Mouse (Mus musculus): ENCODE measurements around the gene U2surp. TPM values are rescaled to one million over a fixed set of nuclear protein-coding genes. Genes with fewer than 3 reads are reported as not detected.

Gene U2surp
- total and polyA plus RNA-seq, 3 experiments, result 69.0 to 244 (median 72.1) TPM

DNA sequence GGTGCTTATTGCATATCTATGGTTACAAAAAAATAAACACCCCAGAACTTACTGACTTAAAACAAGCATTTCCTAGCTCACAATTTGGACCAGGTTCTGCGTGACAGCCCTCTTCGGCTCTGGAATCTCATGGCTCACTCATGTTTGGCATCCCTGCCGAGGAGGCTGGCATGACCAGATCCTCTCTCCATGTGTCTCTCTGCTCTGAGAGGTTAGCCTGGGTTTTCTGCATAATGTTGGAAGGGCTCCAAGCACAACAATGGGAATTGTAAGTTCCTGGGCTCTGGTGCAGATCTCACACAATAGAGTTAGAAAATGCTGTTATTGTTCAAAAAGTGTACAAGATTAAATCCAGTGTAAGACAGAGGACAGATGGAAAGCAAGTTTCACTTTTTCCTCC is 19.3 kb upstream of the U2surp start:
- no peak overlapping the region for H3K4me3 ChIP-seq (ENCODE audit: control insufficient read depth in 1 of 2, insufficient read depth in 1 of 2, low read depth in 2 of 2, low read length in 2 of 2)
- no peak overlapping the region for H3K27ac ChIP-seq (ENCODE audit: control insufficient read depth, low read depth, low read length)
- H3K79me2 ChIP-seq (ENCODE audit: control insufficient read depth, insufficient read depth, low read length, poor library complexity), result no peaks in the 10 kb centered on the region
- H3K27me3 ChIP-seq (ENCODE audit: control insufficient read depth in 1 of 2, insufficient read depth in 2 of 2, low read length in 2 of 2), result no peaks in the 10 kb centered on the region
- H3K4me1 ChIP-seq (ENCODE audit: control insufficient read depth in 1 of 2, insufficient read depth in 2 of 2, low read length in 2 of 2), result peaks cover 2 to 9% of the 10 kb centered on the region in 2 experiments; a peak in 3 of 4 replicates
- DNase-seq (ENCODE audit: low read depth, low spot score), result no peak
- TF ChIP-seq USF2 (IDR thresholded peaks at IDR 0.05; ENCODE audit: borderline replicate concordance in 1 of 2, insufficient read depth in 1 of 2, low read depth in 1 of 2, low read length in 2 of 2) (no peak), BHLHE40 (IDR thresholded peaks at IDR 0.05; ENCODE audit: borderline replicate concordance, low read depth, low read length) (no peak), UBTF (IDR thresholded peaks at IDR 0.05; ENCODE audit: borderline replicate concordance, insufficient read depth, low read depth, low read length) (no peak), E2F4 (IDR thresholded peaks at IDR 0.05; ENCODE audit: borderline replicate concordance, low read depth, low read length) (no peak), ZKSCAN1 (IDR thresholded peaks at IDR 0.05; ENCODE audit: low read depth, low read length) (no peak), TBP (IDR thresholded peaks at IDR 0.05; ENCODE audit: low read depth, low read length) (no peak), ETS1 (IDR thresholded peaks at IDR 0.05; ENCODE audit: low read depth, low read length) (no peak), MAZ (IDR thresholded peaks at IDR 0.05; ENCODE audit: low read depth, low read length) (no peak)
- H3K9ac ChIP-seq (ENCODE audit: control insufficient read depth, low read depth, low read length, poor library complexity, severe bottlenecking), result no peak overlapping the region
- H3K9me3 ChIP-seq (replicated peaks; ENCODE audit: insufficient read depth, low read length), result no peaks in the 10 kb centered on the region
- peaks cover 0 to 13% of the 10 kb centered on the region in 2 experiments; a peak in 2 of 4 replicates for H3K36me3 ChIP-seq (ENCODE audit: control insufficient read depth in 1 of 2, insufficient read depth in 2 of 2, low read length in 2 of 2)

DNA sequence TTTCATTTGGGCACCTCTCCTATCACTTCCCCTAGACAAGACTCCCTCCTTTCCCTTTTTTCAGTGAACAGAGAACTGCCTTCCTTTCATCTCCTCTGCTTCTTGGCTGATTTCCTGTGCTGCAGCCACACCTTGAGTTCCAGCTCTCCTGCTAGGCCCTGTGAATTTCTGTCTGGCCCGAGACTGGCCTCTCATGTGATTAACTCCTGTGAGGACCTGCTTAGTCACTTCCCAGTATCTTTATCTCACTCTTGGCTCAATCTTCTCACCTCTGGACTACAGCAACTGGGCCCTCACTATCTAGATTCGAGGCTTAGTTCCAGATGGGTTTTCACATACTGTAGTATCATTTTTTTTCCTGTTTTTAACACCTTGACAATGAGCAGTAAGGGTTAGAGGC is 15.9 kb upstream of the U2surp start:
- peaks cover 0 to 13% of the 10 kb centered on the region in 2 experiments; a peak in 2 of 4 replicates for H3K36me3 ChIP-seq (ENCODE audit: control insufficient read depth in 1 of 2, insufficient read depth in 2 of 2, low read length in 2 of 2)
- no peaks in the 10 kb centered on the region for H3K27me3 ChIP-seq (ENCODE audit: control insufficient read depth in 1 of 2, insufficient read depth in 2 of 2, low read length in 2 of 2)
- H3K27ac ChIP-seq (ENCODE audit: control insufficient read depth, low read depth, low read length), result peak overlapping the region; percentile 67
- H3K9ac ChIP-seq (ENCODE audit: control insufficient read depth, low read depth, low read length, poor library complexity, severe bottlenecking), result no peak overlapping the region
- H3K4me1 ChIP-seq (ENCODE audit: control insufficient read depth in 1 of 2, insufficient read depth in 2 of 2, low read length in 2 of 2), result peaks cover 2 to 9% of the 10 kb centered on the region in 2 experiments; a peak in 3 of 4 replicates
- H3K9me3 ChIP-seq (replicated peaks; ENCODE audit: insufficient read depth, low read length), result no peaks in the 10 kb centered on the region
- no peak overlapping the region for H3K4me3 ChIP-seq (ENCODE audit: control insufficient read depth in 1 of 2, insufficient read depth in 1 of 2, low read depth in 2 of 2, low read length in 2 of 2)
- peak; percentile 70 for DNase-seq (ENCODE audit: low read depth, low spot score)
- H3K79me2 ChIP-seq (ENCODE audit: control insufficient read depth, insufficient read depth, low read length, poor library complexity), result no peaks in the 10 kb centered on the region
- TF ChIP-seq JUND (IDR thresholded peaks at IDR 0.05; ENCODE audit: low read depth, low read length) (no peak), CTCF (IDR thresholded peaks at IDR 0.05 in 2 of 3, conservative IDR thresholded peaks at IDR 0.05 in 1 of 3; ENCODE audit: control insufficient read depth in 1 of 3, insufficient read depth in 1 of 3, low read depth in 2 of 3, low read length in 3 of 3, poor library complexity in 1 of 3, severe bottlenecking in 1 of 3) (no peak), ZNF384 (IDR thresholded peaks at IDR 0.05; ENCODE audit: low read depth, low read length) (peak; percentile 46; the same call in 1 of the 2 replicates), ZC3H11A (IDR thresholded peaks at IDR 0.05; ENCODE audit: low read depth, low read length) (no peak), MYB (IDR thresholded peaks at IDR 0.05; ENCODE audit: low read depth, low read length) (no peak), BHLHE40 (IDR thresholded peaks at IDR 0.05; ENCODE audit: borderline replicate concordance, low read depth, low read length) (peak; percentile 45; the same call in 1 of the 2 replicates), POLR2AphosphoS2 (IDR thresholded peaks at IDR 0.05; ENCODE audit: low read length) (no peak), USF2 (IDR thresholded peaks at IDR 0.05; ENCODE audit: borderline replicate concordance in 1 of 2, insufficient read depth in 1 of 2, low read depth in 1 of 2, low read length in 2 of 2) (no peak), E2F4 (IDR thresholded peaks at IDR 0.05; ENCODE audit: borderline replicate concordance, low read depth, low read length) (no peak), USF1 (IDR thresholded peaks at IDR 0.05; ENCODE audit: low read depth, low read length) (peak; percentile 37; the same call in 1 of the 2 replicates), GATA1 (IDR thresholded peaks at IDR 0.05; ENCODE audit: low read depth, low read length) (peak; percentile 64), ETS1 (IDR thresholded peaks at IDR 0.05; ENCODE audit: low read depth, low read length) (peak; percentile 72), NELFE (IDR thresholded peaks at IDR 0.05; ENCODE audit: low read depth, low read length) (no peak), UBTF (IDR thresholded peaks at IDR 0.05; ENCODE audit: borderline replicate concordance, insufficient read depth, low read depth, low read length) (no peak), RCOR1 (IDR thresholded peaks at IDR 0.05; ENCODE audit: low read depth, low read length) (peak; percentile 32), EP300 (IDR thresholded peaks at IDR 0.05; ENCODE audit: low read depth in 1 of 2, low read length in 2 of 2) (peak; percentile 57 to 60), MYC (IDR thresholded peaks at IDR 0.05; ENCODE audit: low read depth, low read length) (no peak)
